Mouse (Mus musculus) MEL (cell line): ENCODE results near the gene Mov10. TPM values are rescaled to one million over a fixed set of nuclear protein-coding genes. Genes with fewer than 3 reads are reported as not detected.

ENCODE experiments used
- DNase-seq: peaks from one replicate; pipeline ENCODE4 v3.0.0; 2011; ENCODE audit warnings: low read depth, low spot score
- H3K27ac ChIP-seq: 2 replicates; pipeline ENCODE4 v1.5.1; 2012; ENCODE audit warnings: low read depth, mild to moderate bottlenecking, control low read depth, low read length, moderate library complexity; ENCODE audit not compliant: control insufficient read depth
- H3K27me3 ChIP-seq, 2 experiments: fragments of 150-350 bp in 1 of 2; sonication (generic) in 1 of 2; 2 replicates each; pipeline ENCODE4 v1.6.1; 2012; ENCODE audit warnings: low read length in 2 of 2, mild to moderate bottlenecking in 2 of 2, improper control_type of control experiment in 1 of 2, moderate library complexity in 1 of 2; ENCODE audit not compliant: insufficient read depth in 2 of 2, control insufficient read depth in 1 of 2
- H3K36me3 ChIP-seq, 2 experiments: 2 replicates each; pipeline ENCODE4 v1.6.1; 2012 to 2014; ENCODE audit warnings: low read length in 2 of 2, improper control_type of control experiment in 1 of 2, inconsistent platforms in 1 of 2, mild to moderate bottlenecking in 1 of 2; ENCODE audit not compliant: insufficient read depth in 2 of 2, control insufficient read depth in 1 of 2
- H3K4me1 ChIP-seq, 2 experiments: fragments of 150-350 bp in 1 of 2; sonication (generic) in 1 of 2; 2 replicates each; pipeline ENCODE4 v1.6.1; 2012; ENCODE audit warnings: low read length in 2 of 2, improper control_type of control experiment in 1 of 2, mild to moderate bottlenecking in 1 of 2; ENCODE audit not compliant: insufficient read depth in 2 of 2, control insufficient read depth in 1 of 2
- H3K4me3 ChIP-seq, 2 experiments: fragments of 150-350 bp in 1 of 2; sonication (generic) in 1 of 2; 2 replicates each; pipeline ENCODE4 v1.5.1; 2012; ENCODE audit warnings: low read depth in 2 of 2, low read length in 2 of 2, mild to moderate bottlenecking in 2 of 2, moderate library complexity in 2 of 2, control low read depth in 1 of 2, improper control_type of control experiment in 1 of 2; ENCODE audit not compliant: control insufficient read depth in 1 of 2, insufficient read depth in 1 of 2
- H3K79me2 ChIP-seq: 2 replicates; pipeline ENCODE4 v1.6.1; 2012; ENCODE audit warnings: mild to moderate bottlenecking, low read length, moderate library complexity; ENCODE audit not compliant: control insufficient read depth, poor library complexity, insufficient read depth
- H3K9ac ChIP-seq: 2 replicates; pipeline ENCODE4 v1.6.1; 2012; ENCODE audit warnings: low read depth, mild to moderate bottlenecking, control low read depth, low read length, moderate library complexity; ENCODE audit not compliant: control insufficient read depth, poor library complexity, severe bottlenecking
- H3K9me3 ChIP-seq: fragments of 150-350 bp; sonication (generic); replicated peaks from 2 replicates; pipeline ENCODE4 v1.6.1; 2012; ENCODE audit warnings: mild to moderate bottlenecking, low read length, improper control_type of control experiment, moderate library complexity; ENCODE audit not compliant: insufficient read depth
- CTCF ChIP-seq, 3 experiments: IDR thresholded peaks in 2 of 3; conservative IDR thresholded peaks in 1 of 3; 2 replicates each; pipeline ENCODE4 v1.5.1; 2011 to 2012; ENCODE audit warnings: low read length in 3 of 3, low read depth in 2 of 3, mild to moderate bottlenecking in 2 of 3, improper control_type of control experiment in 1 of 3, inconsistent platforms in 1 of 3, mixed read lengths in 1 of 3, moderate library complexity in 1 of 3; ENCODE audit not compliant: control insufficient read depth in 1 of 3, insufficient read depth in 1 of 3, poor library complexity in 1 of 3, severe bottlenecking in 1 of 3
- EP300 ChIP-seq, 2 experiments: IDR thresholded peaks; 2 replicates each; pipeline ENCODE4 v1.6.1; 2011; ENCODE audit warnings: improper control_type of control experiment in 2 of 2, low read length in 2 of 2, low read depth in 1 of 2, mild to moderate bottlenecking in 1 of 2
- ETS1 ChIP-seq: IDR thresholded peaks from 2 replicates; pipeline ENCODE4 v1.6.1; 2012; ENCODE audit warnings: low read depth, mild to moderate bottlenecking, inconsistent platforms, low read length, improper control_type of control experiment, moderate library complexity
- HCFC1 ChIP-seq: IDR thresholded peaks from 2 replicates; pipeline ENCODE4 v1.6.1; 2012; ENCODE audit warnings: low read depth, mild to moderate bottlenecking, inconsistent platforms, low read length, improper control_type of control experiment, moderate library complexity
- KAT2A ChIP-seq: conservative IDR thresholded peaks from 2 replicates; pipeline ENCODE4 v1.6.1; 2012; ENCODE audit warnings: low read depth, low read length, improper control_type of control experiment, inconsistent platforms
- MAFK ChIP-seq: IDR thresholded peaks from 2 replicates; pipeline ENCODE4 v1.6.1; 2011; ENCODE audit warnings: low read depth, mild to moderate bottlenecking, low read length, improper control_type of control experiment, borderline replicate concordance
- MAX ChIP-seq: IDR thresholded peaks from 2 replicates; pipeline ENCODE4 v1.6.1; 2011; ENCODE audit warnings: low read length, improper control_type of control experiment
- MAZ ChIP-seq: IDR thresholded peaks from 2 replicates; pipeline ENCODE4 v1.6.1; 2012; ENCODE audit warnings: low read depth, mild to moderate bottlenecking, inconsistent platforms, low read length, improper control_type of control experiment
- MEF2A ChIP-seq: IDR thresholded peaks from 2 replicates; pipeline ENCODE4 v1.6.1; 2014; ENCODE audit warnings: low read depth, mild to moderate bottlenecking, inconsistent platforms, low read length, improper control_type of control experiment; ENCODE audit not compliant: poor library complexity, insufficient replicate concordance, severe bottlenecking; ENCODE audit errors: extremely low read depth
- MYB ChIP-seq: IDR thresholded peaks from 2 replicates; pipeline ENCODE4 v1.6.1; 2011; ENCODE audit warnings: mild to moderate bottlenecking, low read depth, low read length, improper control_type of control experiment
- MYC ChIP-seq: IDR thresholded peaks from 2 replicates; pipeline ENCODE4 v1.6.1; 2011; ENCODE audit warnings: low read depth, mild to moderate bottlenecking, low read length, improper control_type of control experiment, moderate library complexity
- NELFE ChIP-seq: IDR thresholded peaks from 2 replicates; pipeline ENCODE4 v1.6.1; 2011; ENCODE audit warnings: low read depth, low read length, improper control_type of control experiment
- NRF1 ChIP-seq: IDR thresholded peaks from 2 replicates; pipeline ENCODE4 v1.6.1; 2014; ENCODE audit warnings: low read depth, mild to moderate bottlenecking, inconsistent platforms, low read length, improper control_type of control experiment, moderate library complexity; ENCODE audit not compliant: poor library complexity, insufficient read depth, severe bottlenecking
- POLR2A ChIP-seq, 2 experiments: IDR thresholded peaks; 2 replicates each; pipeline ENCODE4 v1.6.1; 2011 to 2012; ENCODE audit warnings: low read length in 2 of 2, mild to moderate bottlenecking in 2 of 2, control low read depth in 1 of 2, improper control_type of control experiment in 1 of 2, low read depth in 1 of 2, moderate library complexity in 1 of 2; ENCODE audit not compliant: control insufficient read depth in 1 of 2, insufficient read depth in 1 of 2, poor library complexity in 1 of 2
- POLR2AphosphoS5 ChIP-seq: IDR thresholded peaks from 2 replicates; pipeline ENCODE4 v1.6.1; 2012; ENCODE audit warnings: low read depth, borderline replicate concordance, mild to moderate bottlenecking, inconsistent platforms, low read length, moderate library complexity, mixed read lengths
- RAD21 ChIP-seq: IDR thresholded peaks from 2 replicates; pipeline ENCODE4 v1.6.1; 2011; ENCODE audit warnings: mild to moderate bottlenecking, low read depth, low read length, improper control_type of control experiment
- RCOR1 ChIP-seq: IDR thresholded peaks from 2 replicates; pipeline ENCODE4 v1.6.1; 2012; ENCODE audit warnings: low read depth, mild to moderate bottlenecking, inconsistent platforms, low read length, improper control_type of control experiment
- SIN3A ChIP-seq: IDR thresholded peaks from 2 replicates; pipeline ENCODE4 v1.6.1; 2012; ENCODE audit warnings: low read length, improper control_type of control experiment, inconsistent platforms
- SMC3 ChIP-seq: IDR thresholded peaks from 2 replicates; pipeline ENCODE4 v1.6.1; 2011; ENCODE audit warnings: low read depth, low read length, improper control_type of control experiment
- TAL1 ChIP-seq: IDR thresholded peaks from 2 replicates; pipeline ENCODE4 v1.6.1; 2012; ENCODE audit warnings: mild to moderate bottlenecking, inconsistent platforms, low read length, moderate library complexity, mixed read lengths
- TCF12 ChIP-seq: IDR thresholded peaks from 2 replicates; pipeline ENCODE4 v1.6.1; 2014; ENCODE audit warnings: low read depth, mild to moderate bottlenecking, inconsistent platforms, low read length, improper control_type of control experiment, moderate library complexity
- USF1 ChIP-seq: IDR thresholded peaks from 2 replicates; pipeline ENCODE4 v1.6.1; 2014; ENCODE audit warnings: low read depth, mild to moderate bottlenecking, inconsistent platforms, low read length, improper control_type of control experiment, moderate library complexity
- ZC3H11A ChIP-seq: IDR thresholded peaks from 2 replicates; pipeline ENCODE4 v1.6.1; 2012; ENCODE audit warnings: low read depth, mild to moderate bottlenecking, inconsistent platforms, low read length, improper control_type of control experiment
- ZKSCAN1 ChIP-seq: IDR thresholded peaks from 2 replicates; pipeline ENCODE4 v1.6.1; 2012; ENCODE audit warnings: low read depth, mild to moderate bottlenecking, inconsistent platforms, low read length, improper control_type of control experiment, moderate library complexity
- polyA plus RNA-seq, 2 experiments: library from polyadenylated mRNA; stranded (reverse) in 1 of 2; unstranded in 1 of 2; fragments of >175 nt in 1 of 2; fragments of >200 nt in 1 of 2; gene quantifications; 2 replicates each; pipeline versions ENCODE4 v1.2.1 to v1.2.4; 2012; ENCODE audit warnings: low replicate concordance in 2 of 2, low read depth in 1 of 2; ENCODE audit not compliant: insufficient read length in 2 of 2, insufficient read depth in 1 of 2, missing spikeins in 1 of 2
- total RNA-seq: library from RNA; depleted of rRNA; stranded (reverse); fragments of 300-350 nt; gene quantifications from 2 replicates; pipeline ENCODE4 v1.2.3, GENCODE M21; 2012

Gene Mov10
- total and polyA plus RNA-seq, 3 experiments: 7.1 to 32.5 TPM; not detected in 1

DNA sequence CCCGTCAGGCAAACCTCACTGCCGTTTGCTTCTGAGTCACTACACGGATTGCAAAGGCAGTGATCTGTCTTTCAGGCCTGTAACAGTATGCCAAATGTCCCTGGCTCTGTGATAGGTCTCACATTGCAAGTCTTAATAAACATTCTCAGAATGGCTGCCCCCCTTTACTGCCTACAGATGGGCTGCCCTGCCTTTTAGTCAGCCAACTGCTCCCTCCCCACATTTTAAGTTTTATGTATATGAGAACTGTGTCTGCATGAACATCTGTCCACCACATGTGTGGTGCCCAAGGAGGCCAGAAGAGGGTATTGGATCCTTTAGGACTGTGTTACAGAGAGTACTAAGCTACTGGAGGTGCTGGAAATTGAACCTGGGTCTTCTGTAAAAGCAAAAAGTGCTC is 47.4 kb downstream of the Mov10 start:
- Histone ChIP-seq H3K9me3 (no peaks in the 10 kb centered on the region), H3K79me2 (no peaks in the 10 kb centered on the region), H3K4me1 (peaks cover 3% of the 10 kb centered on the region in 2 experiments; a peak in 3 of 4 replicates), H3K9ac (no peak overlapping the region), H3K36me3 (no peaks in the 10 kb centered on the region), H3K4me3 (no peak overlapping the region), H3K27me3 (no peaks in the 10 kb centered on the region; a peak in 1 of 4 replicates), H3K27ac (no peak overlapping the region)
- no peak for DNase-seq
- TF ChIP-seq USF1: no peak
- TF ChIP-seq SMC3: no peak
- TF ChIP-seq KAT2A: no peak
- no peak for TF ChIP-seq SIN3A
- no peak for TF ChIP-seq MAX

DNA sequence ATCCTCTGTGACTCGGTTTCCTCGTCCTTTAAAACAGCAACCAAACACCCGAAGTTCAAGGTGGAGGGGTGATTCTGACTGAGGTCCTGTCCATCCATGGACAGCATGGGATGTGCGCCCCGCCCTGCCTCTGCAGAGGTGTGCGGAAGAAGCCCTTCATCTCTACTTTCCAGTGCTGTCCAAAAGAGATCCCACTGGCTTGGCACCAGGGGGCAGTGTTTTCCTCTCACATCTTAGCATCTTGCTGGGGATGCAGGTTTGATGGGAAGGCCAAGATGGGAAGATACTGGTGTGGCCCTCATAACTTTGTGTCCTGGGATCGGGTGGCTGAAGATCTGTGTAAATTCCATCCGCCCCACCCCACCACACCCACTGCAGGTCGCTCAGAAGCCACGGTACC is 48.3 kb downstream of the Mov10 start:
- peak; percentile 59 for DNase-seq
- Histone ChIP-seq H3K27ac (no peak overlapping the region), H3K4me3 (no peak overlapping the region), H3K36me3 (no peaks in the 10 kb centered on the region), H3K27me3 (no peaks in the 10 kb centered on the region; a peak in 1 of 4 replicates), H3K9ac (no peak overlapping the region), H3K79me2 (no peaks in the 10 kb centered on the region), H3K9me3 (no peaks in the 10 kb centered on the region), H3K4me1 (peaks cover 3% of the 10 kb centered on the region in 2 experiments; a peak in 3 of 4 replicates)
- TF ChIP-seq MAZ (peak; percentile 43; the same call in 1 of the 2 replicates), SMC3 (peak; percentile 84), POLR2A (IDR thresholded peaks at IDR 0.05; ENCODE audit: control insufficient read depth in 1 of 2, insufficient read depth in 1 of 2, low read depth in 1 of 2, low read length in 2 of 2, poor library complexity in 1 of 2) (no peak), CTCF (IDR thresholded peaks at IDR 0.05 in 2 of 3, conservative IDR thresholded peaks at IDR 0.05 in 1 of 3; ENCODE audit: control insufficient read depth in 1 of 3, insufficient read depth in 1 of 3, low read depth in 2 of 3, low read length in 3 of 3, poor library complexity in 1 of 3, severe bottlenecking in 1 of 3) (peak; percentile 73 to 80 (median 73)), RCOR1 (0 out of 2 replicates have a peak, but pooled peaks have one; percentile 28), RAD21 (peak; percentile 65), ZC3H11A (peak; percentile 69), MYB (no peak)

DNA sequence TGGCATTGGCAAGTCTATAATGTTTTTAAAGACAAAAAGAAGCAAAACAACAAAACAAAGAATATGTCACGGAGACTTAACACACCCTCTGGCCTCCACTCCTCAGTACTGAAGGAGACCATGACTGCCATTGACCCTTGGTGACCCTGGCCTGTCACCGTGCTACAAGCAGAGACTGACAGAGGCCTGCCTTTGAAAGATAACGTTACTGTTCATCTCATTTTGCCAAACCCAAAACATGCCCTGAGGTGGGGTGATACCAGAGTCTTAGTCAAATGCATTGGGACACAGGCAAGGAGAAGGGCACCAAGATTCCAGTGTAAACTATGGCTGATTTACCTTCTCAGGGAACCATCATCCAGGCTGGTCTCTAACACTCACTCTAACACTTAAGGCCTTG is 49.2 kb downstream of the Mov10 start:
- H3K79me2 ChIP-seq: no peaks in the 10 kb centered on the region
- no peaks in the 10 kb centered on the region for H3K27me3 ChIP-seq

More for the DNA sequence above, 49.2 kb downstream of the Mov10 start:
- DNase-seq: no peak
- no peak for TF ChIP-seq ZKSCAN1
- TF ChIP-seq ETS1: no peak
- TF ChIP-seq MAFK: no peak
- TF ChIP-seq MEF2A: no peak
- no peak for TF ChIP-seq NELFE
- TF ChIP-seq USF1: no peak
- no peak for TF ChIP-seq POLR2AphosphoS5
- TF ChIP-seq NRF1: no peak
- no peak for TF ChIP-seq MAX
- 0 out of 2 replicates have a peak, but pooled peaks have one; percentile 24 for TF ChIP-seq TCF12
- no peak for TF ChIP-seq HCFC1
- no peak for TF ChIP-seq ZC3H11A
- peak in 1 of 2 experiments; percentile 30; a peak in 1 of 4 replicates for TF ChIP-seq EP300 (IDR thresholded peaks at IDR 0.05; ENCODE audit: low read depth in 1 of 2, low read length in 2 of 2)
- no peak for TF ChIP-seq MYC
- TF ChIP-seq TAL1: peak; percentile 32; the same call in 1 of the 2 replicates
- no peak overlapping the region for H3K9ac ChIP-seq
- no peaks in the 10 kb centered on the region for H3K36me3 ChIP-seq
- peaks cover 3% of the 10 kb centered on the region in 2 experiments; a peak in 3 of 4 replicates for H3K4me1 ChIP-seq
- no peak overlapping the region for H3K4me3 ChIP-seq
- H3K9me3 ChIP-seq: no peaks in the 10 kb centered on the region
- H3K27ac ChIP-seq: no peak overlapping the region
